Mouse (Mus musculus): ENCODE measurements around the gene Zc3h12d.
A peak's percentile ranks its signal among the peaks of the same experiment; 100 is the strongest.

Zc3h12d gene

DNA sequence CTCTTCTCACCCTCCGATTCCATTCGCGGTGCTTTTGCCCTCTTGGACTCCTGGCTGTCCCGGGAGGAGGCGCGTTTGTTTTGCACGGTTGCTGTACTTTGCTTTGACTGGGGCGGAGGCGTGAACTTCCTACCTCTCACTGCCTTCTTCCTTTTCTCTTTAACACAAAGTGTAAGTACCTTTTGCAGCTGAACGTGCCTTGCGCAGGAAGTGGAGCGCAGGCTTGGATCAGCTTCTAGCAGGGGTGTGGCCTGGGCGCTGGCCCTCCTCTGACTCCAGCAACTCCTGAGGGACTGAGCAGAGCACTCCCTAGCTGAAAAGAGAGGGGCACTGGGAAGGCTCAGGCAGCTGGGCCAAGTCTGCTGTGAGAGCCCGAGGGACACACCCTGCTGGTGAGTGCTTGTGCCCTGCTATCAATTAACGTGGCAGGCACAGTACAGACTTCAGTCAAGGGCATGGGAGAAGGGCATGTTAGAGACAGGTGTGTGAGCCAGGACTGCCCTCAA is at the start of gene Zc3h12d:
Gene Zc3h12d, plus strand, starts transcription at position 300 of the 506 bp plus-strand sequence.
- TF ChIP-seq GATA4 (IDR thresholded peaks at IDR 0.05; ENCODE audit: insufficient replicate concordance, low read length), result no peak

DNA sequence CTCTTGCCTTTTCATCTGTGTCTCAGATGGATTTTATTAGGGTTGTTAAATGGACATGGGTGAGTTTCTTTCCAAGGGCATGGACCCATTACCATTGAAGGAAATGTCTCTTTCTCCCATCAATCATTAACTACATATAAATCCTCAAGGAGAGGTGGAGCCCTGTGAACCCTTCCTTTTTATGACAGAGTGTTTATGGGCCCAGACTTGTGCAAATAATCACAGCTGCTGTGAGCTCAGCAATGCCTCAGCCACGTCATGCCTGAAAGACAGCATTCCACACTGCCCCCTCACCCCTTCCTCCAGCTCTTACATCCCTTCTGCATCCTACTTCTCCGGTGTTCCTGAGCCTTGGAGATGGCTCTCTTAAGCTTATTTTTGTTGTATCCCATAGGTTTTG is 45.0 kb upstream of the Zc3h12d start:
- TF ChIP-seq GATA4 (IDR thresholded peaks at IDR 0.05; ENCODE audit: insufficient replicate concordance, low read length), result no peak

DNA sequence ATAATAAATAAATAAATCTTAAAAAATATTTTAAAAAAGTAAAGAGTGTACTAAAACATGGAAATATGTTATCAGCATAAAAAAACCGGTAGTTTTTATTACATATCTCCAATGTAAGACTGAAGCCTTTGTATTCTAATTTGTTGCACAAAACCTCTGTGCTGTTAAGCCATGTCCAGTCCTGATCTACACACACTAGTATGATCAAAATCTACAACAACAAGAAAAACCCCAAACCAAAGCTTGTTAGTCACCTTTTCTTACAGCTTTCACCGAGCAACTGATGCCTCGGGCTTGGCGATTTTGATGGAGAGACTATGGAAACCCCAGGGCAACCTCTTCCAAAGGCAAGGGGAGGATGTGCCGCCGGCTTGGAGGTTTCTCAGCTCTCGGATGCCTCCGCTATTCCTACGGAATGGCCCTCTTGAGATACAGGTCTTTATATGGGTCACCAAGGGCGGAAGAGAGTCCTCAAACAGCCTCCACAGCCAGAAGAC is 40.0 kb upstream of the Zc3h12d start:
- TF ChIP-seq GATA4 (IDR thresholded peaks at IDR 0.05; ENCODE audit: insufficient replicate concordance, low read length), result no peak

DNA sequence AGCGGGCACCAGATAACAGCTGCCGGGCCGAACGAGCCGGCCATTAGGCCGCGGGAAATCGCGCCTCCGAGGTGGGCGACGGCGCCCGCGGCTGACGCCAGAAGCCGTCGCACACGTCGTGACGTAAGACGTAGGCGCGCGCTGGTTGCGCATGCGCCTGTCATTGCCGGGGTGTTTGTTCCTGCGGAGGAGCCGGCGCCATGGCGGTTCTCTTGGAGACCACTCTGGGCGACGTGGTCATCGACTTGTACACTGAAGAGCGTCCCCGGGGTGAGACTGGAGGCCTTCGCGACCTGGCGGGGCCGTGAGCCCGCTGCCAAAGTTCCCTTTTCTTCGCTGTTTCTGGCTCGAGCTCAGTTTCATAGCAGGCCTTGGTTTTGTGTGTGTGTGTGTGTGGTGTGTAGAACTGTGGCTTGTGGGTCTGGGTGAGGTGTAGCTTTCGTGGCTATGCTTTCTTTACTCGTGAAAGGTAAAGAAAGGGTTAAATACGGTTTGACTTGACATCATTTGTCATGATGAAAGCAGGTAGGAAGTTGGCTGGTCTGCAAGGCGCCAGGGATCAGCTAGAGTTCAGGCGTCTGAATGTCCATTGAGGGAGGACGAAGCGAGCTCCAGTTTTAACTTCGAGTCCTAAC is 39.4 kb upstream of the Zc3h12d start, which contains the start of the genes Ginm1 and Ppil4:
Gene Ginm1, minus strand, starts transcription at position 74 of the 635 bp plus-strand sequence.
Gene Ppil4, plus strand, starts transcription at position 141 of the 635 bp plus-strand sequence.
- peak; percentile 72; the same call in 1 of the 2 replicates for TF ChIP-seq GATA4 (IDR thresholded peaks at IDR 0.05; ENCODE audit: insufficient replicate concordance, low read length)

DNA sequence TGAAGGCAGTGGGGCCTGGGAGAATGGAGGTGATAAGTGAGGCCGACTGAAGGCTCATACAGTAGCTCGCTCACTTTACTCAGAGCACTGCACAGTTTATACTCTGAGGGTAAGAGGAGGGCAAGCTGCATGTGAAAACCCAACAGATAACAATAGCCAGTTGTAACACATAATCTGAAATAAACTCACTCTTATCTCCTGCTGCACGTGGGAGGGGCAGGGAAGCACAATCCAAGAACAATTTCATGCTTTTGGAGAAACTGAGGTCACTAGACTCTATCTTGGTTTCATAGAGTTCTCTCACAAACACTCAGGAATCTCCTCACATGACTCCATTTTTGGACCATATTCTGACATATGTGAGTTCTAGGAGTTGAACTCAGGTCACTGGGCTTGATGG is 31.0 kb upstream of the Zc3h12d start:
- TF ChIP-seq GATA4 (IDR thresholded peaks at IDR 0.05; ENCODE audit: insufficient replicate concordance, low read length), result no peak

DNA sequence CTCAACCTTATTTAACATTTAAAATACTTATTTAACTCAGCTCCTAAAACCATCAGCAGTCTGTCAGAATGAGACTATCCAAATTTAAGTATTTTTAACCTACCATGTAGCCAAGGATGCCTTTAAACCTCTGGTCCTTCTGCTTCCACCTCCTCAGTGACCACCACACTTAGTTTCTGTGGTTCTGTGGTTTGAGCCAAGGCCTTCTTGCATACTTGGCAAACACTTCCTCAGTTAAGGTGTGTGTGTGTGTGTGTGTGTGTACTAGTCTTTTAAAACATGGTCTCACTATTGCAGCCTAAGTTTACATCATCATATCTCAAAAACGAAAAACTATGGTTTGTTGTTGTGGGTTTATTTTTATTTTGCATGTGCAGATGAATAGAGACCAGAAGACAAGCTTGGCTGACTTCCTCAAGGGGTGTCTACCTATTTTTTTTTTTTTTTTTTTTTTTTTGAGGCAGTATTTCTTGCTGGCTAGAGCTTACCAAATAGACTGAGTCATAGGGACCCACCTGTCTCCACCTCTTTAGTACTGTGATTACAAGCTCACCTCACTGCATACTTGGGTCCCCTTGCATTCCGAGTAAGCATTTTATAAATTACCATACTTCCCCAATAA is 29.6 kb upstream of the Zc3h12d start:
- no peak for TF ChIP-seq GATA4 (IDR thresholded peaks at IDR 0.05; ENCODE audit: insufficient replicate concordance, low read length)

DNA sequence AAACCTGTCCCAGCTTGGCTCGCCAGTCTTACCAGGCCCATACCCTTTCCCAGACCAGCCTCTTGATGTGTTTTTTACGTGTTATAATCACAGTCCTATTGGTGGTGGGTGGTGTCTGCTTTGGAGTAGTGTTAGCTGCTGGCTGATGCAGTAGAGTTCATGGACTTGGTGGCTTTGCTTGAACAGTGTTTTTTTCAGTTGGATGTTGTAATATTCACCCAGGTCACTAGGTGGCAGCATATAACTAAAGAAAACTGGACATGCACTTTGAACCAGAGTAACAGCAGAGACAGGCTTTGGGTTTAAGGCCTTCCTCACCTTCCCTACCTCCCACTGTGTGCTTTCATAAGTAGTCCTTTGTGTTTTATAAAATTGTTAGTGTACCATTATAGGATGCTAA is 22.3 kb upstream of the Zc3h12d start:
- no peak for TF ChIP-seq GATA4 (IDR thresholded peaks at IDR 0.05; ENCODE audit: insufficient replicate concordance, low read length)

DNA sequence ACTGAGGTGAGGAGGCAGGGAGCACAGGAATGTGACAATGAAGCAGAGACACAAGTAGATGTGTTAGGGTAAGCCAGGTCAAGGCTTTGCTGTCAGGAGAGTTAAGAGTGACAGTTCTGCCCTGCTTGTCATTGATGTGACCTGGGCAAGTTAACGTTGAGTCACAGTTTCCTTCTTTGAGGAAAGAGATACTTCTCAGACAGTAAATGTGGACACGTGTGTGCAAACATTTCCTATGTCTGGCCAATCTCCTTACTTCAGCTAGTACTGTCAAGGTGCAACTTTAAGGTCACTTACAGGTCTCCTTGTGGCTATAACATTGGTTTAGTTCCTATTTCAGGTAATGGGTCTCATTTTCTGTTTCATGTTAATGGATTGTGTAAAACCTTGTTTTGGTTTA is 15.8 kb upstream of the Zc3h12d start:
- no peak for TF ChIP-seq GATA4 (IDR thresholded peaks at IDR 0.05; ENCODE audit: insufficient replicate concordance, low read length)

DNA sequence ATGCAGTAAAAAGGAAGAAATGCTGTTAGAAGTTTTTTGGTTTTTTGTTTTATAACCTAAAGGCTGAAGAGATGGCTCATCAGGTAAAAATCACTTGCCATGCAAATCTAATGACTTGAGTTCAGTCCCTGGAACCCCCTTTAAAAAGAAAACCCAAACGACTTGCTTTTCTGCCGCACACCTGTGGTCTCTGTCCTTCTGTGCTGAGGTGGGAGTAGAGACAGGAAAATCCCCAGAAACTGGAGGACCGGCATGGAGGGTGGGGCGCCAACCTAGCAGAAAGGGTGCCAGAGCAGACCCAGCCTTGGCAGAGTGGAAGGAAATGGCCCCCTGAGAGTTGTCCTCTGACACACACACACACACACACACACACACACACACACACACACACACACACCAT is 13.6 kb upstream of the Zc3h12d start:
- no peak for TF ChIP-seq GATA4 (IDR thresholded peaks at IDR 0.05; ENCODE audit: insufficient replicate concordance, low read length)

DNA sequence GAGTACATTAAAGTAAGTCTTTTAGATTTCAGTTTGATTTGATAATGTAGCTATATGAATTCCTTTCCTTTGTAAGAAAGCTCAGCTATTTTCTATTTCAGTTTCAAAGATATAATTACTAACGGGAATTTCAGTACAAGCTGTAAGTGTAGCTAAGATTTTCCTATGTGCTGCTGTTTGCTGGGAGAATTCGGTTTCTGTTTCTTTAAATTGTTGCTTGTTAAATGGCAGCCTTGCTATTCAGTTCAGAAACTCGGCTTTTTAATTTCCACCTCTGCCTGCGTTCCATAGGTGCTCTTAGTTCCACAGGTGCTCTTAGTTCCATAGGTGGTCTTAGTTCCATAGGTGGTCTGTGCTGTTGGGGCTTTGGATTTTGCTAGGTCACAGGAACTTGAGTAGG is 13.1 kb upstream of the Zc3h12d start:
- no peak for TF ChIP-seq GATA4 (IDR thresholded peaks at IDR 0.05; ENCODE audit: insufficient replicate concordance, low read length)

DNA sequence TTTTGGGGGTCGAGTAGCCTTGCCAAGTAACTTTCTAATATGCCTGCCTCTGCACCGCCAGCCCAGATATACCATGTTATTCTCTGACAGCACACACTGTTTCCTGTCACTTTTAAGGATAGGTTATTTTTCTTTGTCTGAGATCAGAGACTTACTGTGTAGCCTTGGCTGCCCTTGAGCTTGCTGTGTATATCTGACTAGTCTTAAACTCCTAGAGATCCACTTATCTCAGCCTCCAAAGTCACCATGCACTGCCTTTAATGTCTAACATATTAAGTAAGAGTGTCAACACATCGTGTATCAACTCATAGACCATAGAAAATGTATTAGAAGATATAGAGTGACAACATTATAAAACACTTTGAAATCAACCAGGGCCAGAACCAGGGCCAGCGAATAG is 12.7 kb upstream of the Zc3h12d start:
- no peak for TF ChIP-seq GATA4 (IDR thresholded peaks at IDR 0.05; ENCODE audit: insufficient replicate concordance, low read length)

DNA sequence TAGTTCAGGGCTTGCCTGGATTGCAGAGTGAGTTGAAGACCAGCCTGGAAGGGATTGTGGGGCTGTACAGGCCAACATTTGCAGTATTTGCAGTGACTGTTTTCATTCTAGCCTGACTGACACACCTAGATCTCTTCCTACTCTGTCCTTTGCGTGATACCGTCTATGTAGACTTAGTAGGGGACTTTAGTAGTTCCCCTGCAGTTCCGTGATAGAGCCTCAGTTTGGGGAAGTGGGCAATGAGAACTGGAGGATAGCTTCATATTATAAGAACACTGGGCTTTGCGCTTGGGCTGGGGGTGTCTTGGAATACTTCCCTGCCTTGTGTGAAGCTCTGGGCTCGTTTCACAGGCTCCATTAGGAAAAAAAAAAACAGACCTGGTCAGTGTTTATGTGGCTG is 12.1 kb upstream of the Zc3h12d start:
- no peak for TF ChIP-seq GATA4 (IDR thresholded peaks at IDR 0.05; ENCODE audit: insufficient replicate concordance, low read length)

DNA sequence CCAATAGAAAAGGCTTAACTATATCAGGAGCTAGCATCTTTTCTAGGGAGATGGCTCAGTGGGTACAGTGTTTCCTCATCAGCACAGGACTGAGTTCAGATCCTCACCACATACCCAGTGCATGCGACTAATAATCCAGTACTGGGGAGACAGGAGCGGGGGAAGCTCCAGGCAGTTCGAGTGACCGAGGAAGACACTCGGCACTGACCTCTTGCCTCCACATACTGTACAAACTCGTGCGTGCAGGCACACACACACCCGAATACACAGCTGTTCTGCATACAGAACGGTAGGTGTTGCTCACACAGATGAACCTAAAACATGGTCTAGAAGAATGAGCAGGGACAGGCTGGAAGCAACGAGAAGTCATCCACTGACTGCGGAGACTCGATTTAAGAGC is 10.3 kb upstream of the Zc3h12d start:
- no peak for TF ChIP-seq GATA4 (IDR thresholded peaks at IDR 0.05; ENCODE audit: insufficient replicate concordance, low read length)

DNA sequence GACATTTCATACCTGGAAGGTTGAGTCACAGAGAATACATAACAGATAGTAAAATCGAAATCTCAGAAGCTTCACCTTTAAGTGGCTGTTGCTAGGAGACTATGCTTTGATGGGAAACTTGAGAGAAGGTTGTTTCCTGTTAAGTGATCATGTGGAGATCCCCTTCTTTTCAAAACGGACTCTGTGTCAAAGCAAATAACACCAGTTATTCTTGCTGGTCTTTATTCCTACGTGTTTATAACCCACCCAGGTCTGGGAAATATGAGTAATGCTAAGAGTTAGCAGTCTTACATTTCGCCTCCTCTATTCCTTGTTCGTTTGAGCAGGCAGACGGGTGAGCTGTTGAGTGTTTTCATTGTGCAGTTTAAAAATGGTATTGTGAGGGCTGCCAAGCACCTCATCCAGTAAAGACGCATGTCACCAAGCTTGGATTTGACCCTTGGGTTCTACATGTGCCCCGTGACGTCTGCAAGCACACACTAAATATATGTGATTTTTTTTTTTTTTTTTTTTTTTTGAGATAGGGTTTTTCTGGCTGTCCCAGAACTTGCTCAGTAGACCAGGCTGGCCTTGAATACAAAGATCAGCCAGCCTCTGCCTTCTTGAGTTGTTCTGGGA is 7.5 kb upstream of the Zc3h12d start:
- TF ChIP-seq GATA4 (IDR thresholded peaks at IDR 0.05; ENCODE audit: insufficient replicate concordance, low read length), result no peak

DNA sequence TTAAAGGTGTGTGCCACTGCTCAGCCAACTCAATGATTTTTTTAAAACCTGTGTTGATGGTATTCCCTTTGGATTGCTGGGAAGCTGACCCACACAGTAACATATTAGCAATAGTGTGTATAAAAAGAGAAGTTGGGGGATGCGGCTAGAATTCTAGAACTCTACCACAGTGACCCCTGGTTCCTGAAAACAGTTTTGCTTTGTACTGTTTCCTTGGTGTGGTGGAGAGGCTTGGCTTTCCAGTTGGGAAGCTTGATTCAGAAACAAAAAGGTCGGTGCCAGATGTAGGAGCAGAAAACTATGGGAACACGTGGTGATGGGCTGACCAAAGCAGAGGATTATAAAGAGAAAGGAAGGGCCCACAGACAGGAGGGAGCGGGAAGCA is 7.0 kb upstream of the Zc3h12d start:
- TF ChIP-seq GATA4 (IDR thresholded peaks at IDR 0.05; ENCODE audit: insufficient replicate concordance, low read length), result no peak

DNA sequence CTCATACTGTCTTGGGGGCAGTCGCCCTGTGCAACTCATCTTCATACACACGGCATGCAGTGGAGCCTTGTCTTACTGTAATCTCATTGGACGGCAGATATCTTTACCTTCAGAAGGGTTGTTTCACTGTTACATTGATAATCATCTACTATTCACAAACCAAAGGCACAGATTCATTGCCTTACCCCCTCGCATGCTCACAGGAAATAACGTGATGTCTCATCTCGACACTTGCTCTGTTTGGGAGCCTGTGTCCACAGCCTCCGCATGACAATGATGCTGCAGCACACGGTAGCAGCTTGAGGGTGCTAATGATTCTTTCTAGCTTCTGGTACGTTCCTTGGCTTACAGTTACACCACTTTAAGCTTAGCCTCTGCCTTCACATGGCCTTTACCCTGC is 6.2 kb upstream of the Zc3h12d start:
- TF ChIP-seq GATA4 (IDR thresholded peaks at IDR 0.05; ENCODE audit: insufficient replicate concordance, low read length), result no peak
